Mouse (Mus musculus) ES-CJ7 (cell line): Measurements from ENCODE around the gene Cers6.

ENCODE experiments used
- DNase-seq: peaks from one replicate; pipeline ENCODE4 v3.0.0; 2011; ENCODE audit warnings: low read depth, low spot score

Gene Cers6

GRCm38 (mm10) chr2:69015172-69015724 is 154.0 kb downstream of the Cers6 start:
- DNase-seq = no peak

GRCm38 (mm10) chr2:69015822-69016221 is 154.6 kb downstream of the Cers6 start:
- no peak for DNase-seq

DNA sequence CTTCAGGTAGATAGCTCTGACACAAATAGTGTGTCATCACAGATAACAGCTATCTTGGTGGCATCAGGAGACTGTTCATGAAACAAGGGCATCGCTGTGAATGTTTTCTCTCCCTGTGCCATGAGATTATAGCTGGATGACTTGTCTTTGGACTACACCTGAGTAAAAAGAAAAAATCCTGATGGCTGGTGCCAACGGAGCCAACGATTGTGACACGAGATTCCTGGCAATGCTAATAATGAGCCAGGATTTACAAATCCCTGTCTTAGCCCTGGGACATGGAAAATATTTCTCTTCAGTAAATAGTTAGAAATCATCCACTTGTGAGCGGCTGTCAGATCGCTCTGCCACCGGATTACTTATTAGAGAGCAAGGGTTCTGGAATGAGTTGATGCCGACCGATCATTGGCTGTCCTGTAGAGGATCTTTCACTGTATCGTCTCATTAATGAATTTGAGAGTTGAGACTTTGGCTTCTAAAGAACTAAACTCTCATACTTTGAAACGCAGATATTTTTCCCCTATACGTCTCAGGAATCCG is 157.9 kb downstream of the Cers6 start:
- DNase-seq = no peak

DNA sequence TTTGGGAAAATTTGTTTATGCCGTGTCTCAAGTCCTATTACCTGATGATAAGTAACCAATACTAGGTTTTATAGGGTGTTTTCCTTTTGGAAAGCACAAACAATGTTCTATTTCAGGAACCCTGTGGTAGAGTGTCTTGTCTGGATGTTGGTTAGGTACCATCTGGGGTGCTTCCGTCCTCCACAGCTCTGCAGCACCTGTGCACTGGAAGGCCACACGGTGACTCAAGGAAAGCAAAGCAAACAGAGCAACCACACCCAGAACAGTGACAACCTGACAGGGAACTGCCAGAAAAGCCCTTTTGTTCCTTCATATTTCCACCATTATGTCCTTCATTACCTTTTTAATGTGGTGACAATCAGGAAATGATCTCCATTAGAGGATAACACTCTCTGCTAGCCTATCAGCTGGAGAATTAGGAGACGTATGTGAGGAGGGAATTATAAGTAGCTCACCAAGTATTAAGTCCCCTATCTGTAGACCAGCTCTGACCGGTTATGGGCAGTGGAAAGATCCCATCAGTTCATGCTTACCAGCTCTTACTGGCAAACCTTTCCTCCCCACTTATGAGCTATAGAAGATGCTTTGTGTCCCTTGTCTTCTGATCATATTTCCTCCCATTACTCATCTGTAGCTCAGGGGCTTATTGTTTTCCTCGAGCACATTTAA is 158.7 kb downstream of the Cers6 start:
- no peak for DNase-seq

DNA sequence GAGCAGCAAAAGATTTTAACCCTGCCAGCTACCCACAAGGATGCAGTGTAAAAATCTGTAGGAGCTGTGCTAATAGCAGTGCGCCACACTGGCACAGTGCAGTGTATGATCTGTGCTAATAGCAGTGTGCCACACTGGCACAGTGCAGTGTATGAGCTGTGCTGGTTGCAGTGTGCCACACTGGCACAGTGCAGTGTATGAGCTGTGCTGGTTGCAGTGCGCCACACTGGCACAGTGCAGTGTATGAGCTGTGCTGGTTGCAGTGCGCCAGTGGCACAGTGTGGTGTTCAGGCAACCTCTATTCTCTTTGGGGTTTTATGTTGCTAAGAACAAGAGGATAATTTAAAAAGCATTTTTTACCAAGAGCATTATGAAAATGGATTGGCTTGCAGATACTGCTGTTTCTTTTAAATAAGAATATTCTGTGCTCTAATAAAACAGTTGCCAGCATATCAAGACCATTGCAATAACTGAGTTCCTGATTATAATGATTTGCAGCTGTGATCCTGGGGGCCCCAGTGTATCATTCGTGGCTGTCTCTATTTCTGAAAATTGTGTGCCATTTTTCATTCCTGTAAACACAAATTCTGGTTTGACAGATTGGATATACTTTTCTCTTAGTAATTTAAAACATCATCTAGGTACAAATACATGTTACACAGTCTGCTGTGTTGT is 159.5 kb downstream of the Cers6 start:
- no peak for DNase-seq

GRCm38 (mm10) chr2:69021516-69021915 is 160.3 kb downstream of the Cers6 start:
- no peak for DNase-seq

GRCm38 (mm10) chr2:69024856-69025255 is 163.6 kb downstream of the Cers6 start:
- DNase-seq = no peak

GRCm38 (mm10) chr2:69032562-69032961 is 171.3 kb downstream of the Cers6 start:
- no peak for DNase-seq

GRCm38 (mm10) chr2:69035457-69035856 is 174.2 kb downstream of the Cers6 start:
- DNase-seq = peak; percentile 23

GRCm38 (mm10) chr2:69037362-69037761 is 176.1 kb downstream of the Cers6 start:
- no peak for DNase-seq

GRCm38 (mm10) chr2:69042327-69043106 is 181.3 kb downstream of the Cers6 start:
- DNase-seq = no peak

DNA sequence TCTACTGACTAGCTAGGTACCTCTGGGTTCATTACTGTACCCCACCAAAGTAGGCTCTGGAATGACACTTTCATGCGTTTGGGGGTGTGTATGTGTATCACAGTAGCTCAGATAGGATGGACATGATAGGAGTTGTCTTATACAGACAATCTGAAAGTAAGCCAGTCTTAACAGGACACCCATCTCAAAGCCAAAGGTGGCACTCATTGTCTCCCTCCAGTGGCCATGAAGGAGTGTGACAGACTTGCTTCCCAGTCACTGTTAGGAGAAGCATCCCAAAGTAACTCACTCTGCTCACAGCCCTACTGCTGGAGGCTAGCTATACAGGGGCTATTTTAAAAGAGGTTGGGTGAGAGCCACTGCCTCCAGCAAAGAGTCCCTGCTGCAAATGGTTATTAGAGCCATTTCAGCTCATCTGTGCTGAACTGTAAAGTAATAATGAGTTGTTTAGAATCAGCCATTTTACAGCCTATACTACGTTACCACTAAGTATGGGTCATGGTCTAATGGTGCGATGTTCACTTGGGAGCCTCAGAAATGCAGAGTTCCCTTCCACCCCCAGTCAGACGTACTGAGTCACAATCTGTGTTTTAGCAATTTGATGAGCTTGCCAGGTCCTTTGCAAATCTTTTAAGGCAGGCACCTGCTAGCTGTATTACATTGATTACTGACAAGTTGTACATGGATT is 182.3 kb downstream of the Cers6 start:
- DNase-seq = peak; percentile 88

DNA sequence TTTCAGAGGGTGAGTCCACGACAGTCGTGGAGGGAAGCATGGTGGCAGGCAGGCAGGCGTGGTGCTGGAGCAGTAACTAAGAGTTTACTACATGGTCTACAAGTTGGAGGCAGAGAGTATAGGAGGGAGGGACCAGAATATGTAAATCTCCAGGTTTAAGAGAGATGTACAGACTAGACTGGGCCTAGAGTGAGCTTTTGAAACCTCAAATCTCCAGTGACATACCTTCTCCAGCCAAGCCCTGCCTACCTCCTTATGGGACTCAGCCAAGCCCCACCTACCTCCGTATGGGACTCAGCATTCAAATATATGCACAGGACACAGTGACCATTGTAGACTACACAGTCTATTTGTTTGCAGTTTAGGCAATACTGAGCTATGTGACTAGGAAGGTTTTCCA is 184.7 kb downstream of the Cers6 start:
- DNase-seq = peak; percentile 51

GRCm38 (mm10) chr2:69047297-69047696 is 186.1 kb downstream of the Cers6 start:
- peak; percentile 46 for DNase-seq

DNA sequence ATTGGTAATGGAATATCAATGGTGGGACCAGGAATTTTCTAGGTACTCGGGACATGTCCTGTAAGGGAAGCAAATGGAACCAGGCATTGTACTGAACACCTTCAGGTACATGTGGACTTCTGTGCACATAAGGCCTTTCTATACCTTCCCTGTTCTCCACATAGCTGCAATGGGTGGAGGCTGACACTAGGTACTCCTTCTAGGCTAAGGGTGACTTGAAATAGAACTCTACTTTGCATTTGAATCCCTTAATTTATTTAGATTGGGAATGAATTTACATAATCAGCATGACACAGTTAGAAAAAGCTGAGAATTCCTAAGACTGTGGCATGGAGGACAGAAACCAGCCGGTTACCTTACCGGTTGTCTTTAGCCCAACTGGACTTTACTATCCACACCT is 186.6 kb downstream of the Cers6 start:
- DNase-seq = peak; percentile 94

- DNase-seq = peak; percentile 44
Measured at GRCm38 (mm10) chr2:69049179-69049578, 187.9 kb downstream of the Cers6 start.

DNA sequence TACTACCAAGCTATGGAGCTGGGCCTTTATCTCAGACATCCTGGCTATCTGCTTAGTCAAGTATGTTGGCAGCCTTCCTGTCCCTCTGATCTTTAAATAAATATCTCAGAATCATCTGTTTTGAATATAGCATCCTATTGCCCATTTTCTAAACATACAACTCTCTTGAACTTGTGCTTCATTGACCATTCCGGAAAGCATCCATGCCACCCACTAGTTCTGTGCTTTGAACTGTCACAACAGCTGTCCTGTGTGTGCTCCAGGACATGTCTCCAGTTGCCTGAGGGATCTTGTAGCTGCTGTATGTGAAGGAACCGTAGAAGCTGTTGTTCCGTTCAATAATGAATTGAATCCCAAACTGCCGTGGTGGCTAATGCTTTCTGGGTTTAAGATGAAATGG is 188.9 kb downstream of the Cers6 start:
- DNase-seq = no peak

DNA sequence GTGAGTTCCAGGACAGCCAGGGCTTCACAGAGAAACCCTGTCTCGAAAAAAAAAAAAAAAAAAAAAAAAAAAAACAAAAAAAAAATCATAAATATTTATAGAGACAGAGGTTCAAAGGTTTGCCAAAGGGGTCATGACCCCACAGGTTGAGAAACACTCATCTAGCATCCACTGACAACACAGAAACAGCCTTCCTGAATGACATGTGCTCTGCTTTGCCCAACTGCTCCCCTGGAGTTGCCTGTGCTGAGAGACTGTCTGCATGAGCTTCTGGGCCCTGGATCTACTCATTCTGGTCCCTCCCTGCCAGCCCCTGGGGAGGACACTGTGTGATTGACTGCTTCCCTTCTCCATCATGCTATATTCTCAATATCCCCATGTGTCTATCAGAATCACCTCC is 190.4 kb downstream of the Cers6 start:
- DNase-seq = no peak

DNA sequence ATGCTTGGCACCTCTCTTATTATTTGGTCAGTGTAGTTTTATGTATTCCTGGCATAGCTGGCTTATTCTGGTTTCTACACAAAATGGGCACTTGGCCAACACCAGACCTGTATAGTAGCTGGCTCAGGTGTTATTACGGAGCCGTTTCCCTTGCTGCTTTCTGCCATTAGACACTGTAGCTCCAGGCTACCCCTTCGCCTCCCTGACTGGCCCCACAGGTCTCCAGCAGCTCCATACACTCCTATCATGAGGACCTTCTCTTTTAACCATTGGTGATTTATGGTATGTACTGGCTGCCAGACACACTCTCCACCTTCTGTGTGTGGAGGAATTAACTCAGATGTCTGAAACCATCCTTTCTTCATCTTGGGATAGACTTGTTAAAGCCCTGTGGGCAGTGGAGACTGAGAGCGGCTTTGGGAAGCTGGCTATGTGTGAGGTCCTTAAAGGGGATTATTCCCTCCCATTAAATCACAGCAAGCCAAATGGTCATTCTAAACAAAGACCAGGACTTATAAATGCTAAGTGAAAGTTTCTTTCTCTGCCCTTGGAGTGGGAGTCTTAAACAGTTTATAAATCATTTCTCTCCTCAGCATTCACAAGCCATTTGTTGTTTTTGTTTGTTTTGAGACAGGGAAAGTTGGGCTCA is 192.1 kb downstream of the Cers6 start:
- no peak for DNase-seq

DNA sequence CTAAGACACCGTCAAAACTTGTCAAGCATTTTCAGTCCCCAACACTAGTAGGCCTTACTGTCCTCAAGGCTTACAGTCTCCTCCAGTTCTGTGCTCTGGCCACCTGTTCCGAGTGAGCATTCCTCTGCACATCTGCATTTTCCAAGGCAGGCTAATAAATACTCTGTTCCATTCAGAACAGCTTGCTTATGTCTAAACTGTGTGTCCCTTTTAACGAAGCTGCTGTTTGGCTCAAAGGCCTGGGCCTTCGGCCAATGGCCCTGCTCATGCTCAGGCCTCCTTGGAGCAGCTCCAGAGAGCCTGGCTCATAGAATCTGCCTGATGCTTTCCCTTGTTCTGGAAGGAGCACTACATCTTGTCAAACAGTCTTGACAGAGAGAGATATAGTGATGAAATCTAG is 193.0 kb downstream of the Cers6 start:
- DNase-seq = no peak

GRCm38 (mm10) chr2:69055174-69055573 is 193.9 kb downstream of the Cers6 start:
- DNase-seq = peak; percentile 21
